Mouse (Mus musculus) limb, embryonic 15.5 days (tissue): ENCODE data around the gene Dhh. TPM values are rescaled to one million over a fixed set of nuclear protein-coding genes. Genes with fewer than 3 reads are reported as not detected.

Experiments used
- polyA plus RNA-seq: library from polyadenylated mRNA; unstranded; fragments of >200 nt; fragmentation: Nextera tagmentation; extraction: Ambion mirVana; gene quantifications from 2 replicates; pipeline ENCODE4 v1.2.1, GENCODE M21; 2015

The Dhh gene
- polyA plus RNA-seq, 1 experiment from 2014 or later: 1.8 TPM

Other genes starting within 250 kb of the Dhh start
- 18.5 and 24.7 TPM in 2 replicates for gene Ddx23, start 235.6 kb downstream of the Dhh start, polyA plus RNA-seq
- gene Rnd1, start 221.1 kb downstream of the Dhh start, polyA plus RNA-seq: 0.71 and 0.95 TPM in 2 replicates
- gene Ccdc65, start 190.3 kb downstream of the Dhh start, polyA plus RNA-seq: 0.65 and 0.74 TPM in 2 replicates
- 90.0 and 101 TPM in 2 replicates for gene Fkbp11, start 170.3 kb downstream of the Dhh start, polyA plus RNA-seq
- 41.7 and 49.3 TPM in 2 replicates for gene Arf3, start 135.3 kb downstream of the Dhh start, polyA plus RNA-seq
- gene Wnt10b, start 120.4 kb downstream of the Dhh start, polyA plus RNA-seq: 6.0 and 7.0 TPM in 2 replicates
- 0.06 and 0.14 TPM in 2 replicates for gene Wnt1, start 108.7 kb downstream of the Dhh start, polyA plus RNA-seq
- gene Ddn, start 89.0 kb downstream of the Dhh start, polyA plus RNA-seq: 0.15 TPM in 1 of 2 replicates, not detected in the other
- 91.4 and 94.3 TPM in 2 replicates for gene Prkag1, start 67.0 kb downstream of the Dhh start, polyA plus RNA-seq
- gene Kmt2d, start 27.3 kb downstream of the Dhh start, polyA plus RNA-seq: 11.8 and 13.7 TPM in 2 replicates
- gene Rhebl1, start 4.0 kb downstream of the Dhh start, polyA plus RNA-seq: 14.1 and 14.2 TPM in 2 replicates
- gene Lmbr1l, start 19.7 kb upstream of the Dhh start, polyA plus RNA-seq: 19.7 and 21.8 TPM in 2 replicates
- gene Tuba1b, start 36.0 kb upstream of the Dhh start, polyA plus RNA-seq: 1,374 and 1,490 TPM in 2 replicates
- gene Gm49450, start 55.0 kb upstream of the Dhh start, polyA plus RNA-seq: not detected in 2 replicates
- 1,206 and 1,410 TPM in 2 replicates for gene Tuba1a, start 55.2 kb upstream of the Dhh start, polyA plus RNA-seq
- gene Tuba1c, start 131.4 kb upstream of the Dhh start, polyA plus RNA-seq: 138 and 145 TPM in 2 replicates
- 2.4 and 2.8 TPM in 2 replicates for gene Prph, start 156.6 kb upstream of the Dhh start, polyA plus RNA-seq
- 22.3 and 26.5 TPM in 2 replicates for gene Troap, start 176.0 kb upstream of the Dhh start, polyA plus RNA-seq
- not detected in 2 replicates for gene C1ql4, start 189.3 kb upstream of the Dhh start, polyA plus RNA-seq
- gene Dnajc22, start 194.6 kb upstream of the Dhh start, polyA plus RNA-seq: 0.55 and 0.86 TPM in 2 replicates
- gene Spats2, start 227.4 kb upstream of the Dhh start, polyA plus RNA-seq: 28.7 and 33.1 TPM in 2 replicates